Mouse (Mus musculus) liver, postnatal 0 days (tissue): ENCODE measurements around the gene Mrgprf.

Experiments
- CTCF ChIP-seq: sonication (generic); IDR thresholded peaks from 2 replicates; pipeline ENCODE4 v1.5.1; 2016; ENCODE audit warnings: antibody characterized with exemption, low read depth
- EP300 ChIP-seq: IDR thresholded peaks from 2 replicates; pipeline ENCODE4 v1.6.1; 2016; ENCODE audit warnings: antibody characterized with exemption, low read depth, mild to moderate bottlenecking

DNA sequence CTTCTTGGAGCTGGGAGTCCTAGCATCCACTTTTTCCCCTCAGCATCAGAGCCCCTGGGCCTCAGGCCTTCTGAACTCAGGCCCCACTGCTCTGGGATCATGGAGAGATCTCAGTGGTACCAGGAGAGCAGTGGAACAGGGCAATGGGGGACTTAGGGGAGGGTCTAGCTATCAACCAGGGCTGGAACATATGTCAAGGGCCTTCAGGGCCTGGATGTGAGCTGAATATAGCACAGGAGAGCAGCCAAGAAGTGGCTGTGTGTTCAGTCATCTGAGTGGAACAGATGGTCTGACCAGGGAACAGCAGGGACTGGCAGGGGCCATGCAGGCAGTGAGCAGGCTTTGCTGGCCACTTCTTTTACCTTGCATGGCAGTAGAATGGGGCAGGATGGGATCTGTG is 34.6 kb downstream of the Mrgprf start:
- TF ChIP-seq CTCF (no peak), EP300 (no peak)
